Mouse (Mus musculus): ENCODE results near the gene Rbfox3. TPM values are rescaled to one million over a fixed set of nuclear protein-coding genes. Genes with fewer than 3 reads are reported as not detected.

The Rbfox3 gene
- polyA plus RNA-seq, 1 experiment from 2014 or later = 0.37 TPM

GRCm38 (mm10) chr11:118470234-118470966 is 441.0 kb downstream of the Rbfox3 start:
- WGBS = 33% methylated on average over 12 of the region's 12 CpGs
- no peak overlapping the region for H3K4me2 ChIP-seq (replicated peaks; ENCODE audit: low read depth, low read length)

GRCm38 (mm10) chr11:118469509-118470160 is 441.8 kb downstream of the Rbfox3 start:
- 83% methylated on average over 10 of the region's 10 CpGs for WGBS
- Histone ChIP-seq H3K4me2 (replicated peaks; ENCODE audit: low read depth, low read length) (no peak overlapping the region), H3K4me3 (ENCODE audit: low read length) (no peak overlapping the region)

More at GRCm38 (mm10) chr11:118470234-118470966, 441.0 kb downstream of the Rbfox3 start:
- H3K9ac ChIP-seq (ENCODE audit: low read depth, low read length) = 0 out of 2 replicates have a peak overlapping the region, but pooled peaks have one; percentile 31
- peak overlapping the region; percentile 65; the same call in 1 of the 2 replicates for H3K27ac ChIP-seq (ENCODE audit: low read depth, low read length)
- H3K36me3 ChIP-seq (ENCODE audit: control insufficient read depth, insufficient read depth, low read length) = no peaks in the 10 kb centered on the region
- 0 out of 2 replicates have a peak, but pooled peaks cover 8% of the 10 kb centered on the region for H3K4me1 ChIP-seq (ENCODE audit: control insufficient read depth, insufficient read depth, low read length)
- no peaks in the 10 kb centered on the region for H3K9me3 ChIP-seq (ENCODE audit: control insufficient read depth, low read length)
- no peaks in the 10 kb centered on the region for H3K27me3 ChIP-seq (ENCODE audit: control insufficient read depth, insufficient read depth, low read length)
- ATAC-seq (ENCODE audit: low FRiP score, low TSS enrichment) = peak; percentile 45
- no peak overlapping the region for H3K4me3 ChIP-seq (ENCODE audit: low read length)

GRCm38 (mm10) chr11:118467441-118468035 is 443.9 kb downstream of the Rbfox3 start:
- H3K9me3 ChIP-seq (ENCODE audit: control insufficient read depth, low read length) = no peaks in the 10 kb centered on the region
- H3K27me3 ChIP-seq (ENCODE audit: control insufficient read depth, insufficient read depth, low read length) = no peaks in the 10 kb centered on the region
- H3K27ac ChIP-seq (ENCODE audit: low read depth, low read length) = no peak overlapping the region
- H3K4me1 ChIP-seq (ENCODE audit: control insufficient read depth, insufficient read depth, low read length) = 0 out of 2 replicates have a peak, but pooled peaks cover 8% of the 10 kb centered on the region
- H3K9ac ChIP-seq (ENCODE audit: low read depth, low read length) = no peak overlapping the region
- H3K4me2 ChIP-seq (replicated peaks; ENCODE audit: low read depth, low read length) = no peak overlapping the region
- 60% methylated on average over 11 of the region's 11 CpGs for WGBS
- no peaks in the 10 kb centered on the region for H3K36me3 ChIP-seq (ENCODE audit: control insufficient read depth, insufficient read depth, low read length)
- ATAC-seq (ENCODE audit: low FRiP score, low TSS enrichment) = no peak
- no peak overlapping the region for H3K4me3 ChIP-seq (ENCODE audit: low read length)

More at GRCm38 (mm10) chr11:118469509-118470160, 441.8 kb downstream of the Rbfox3 start:
- Histone ChIP-seq H3K27me3 (ENCODE audit: control insufficient read depth, insufficient read depth, low read length) (no peaks in the 10 kb centered on the region), H3K36me3 (ENCODE audit: control insufficient read depth, insufficient read depth, low read length) (no peaks in the 10 kb centered on the region), H3K4me1 (ENCODE audit: control insufficient read depth, insufficient read depth, low read length) (0 out of 2 replicates have a peak, but pooled peaks cover 8% of the 10 kb centered on the region), H3K27ac (ENCODE audit: low read depth, low read length) (peak overlapping the region; percentile 17; the same call in 1 of the 2 replicates), H3K9ac (ENCODE audit: low read depth, low read length) (no peak overlapping the region), H3K9me3 (ENCODE audit: control insufficient read depth, low read length) (no peaks in the 10 kb centered on the region)
- no peak for ATAC-seq (ENCODE audit: low FRiP score, low TSS enrichment)

GRCm38 (mm10) chr11:118460280-118460679 is 451.1 kb downstream of the Rbfox3 start:
- Histone ChIP-seq H3K4me1 (ENCODE audit: control insufficient read depth, insufficient read depth, low read length) (peaks cover 6% of the 10 kb centered on the region; the same call in 1 of the 2 replicates), H3K9me3 (ENCODE audit: control insufficient read depth, low read length) (no peaks in the 10 kb centered on the region; the same call in 1 of the 2 replicates), H3K4me3 (ENCODE audit: low read length) (no peak overlapping the region), H3K27ac (ENCODE audit: low read depth, low read length) (no peak overlapping the region), H3K4me2 (replicated peaks; ENCODE audit: low read depth, low read length) (no peak overlapping the region), H3K36me3 (ENCODE audit: control insufficient read depth, insufficient read depth, low read length) (no peaks in the 10 kb centered on the region), H3K9ac (ENCODE audit: low read depth, low read length) (no peak overlapping the region), H3K27me3 (ENCODE audit: control insufficient read depth, insufficient read depth, low read length) (no peaks in the 10 kb centered on the region)
- whole genome bisulfite sequencing = 72% methylated on average over 6 of the region's 6 CpGs
- no peak for ATAC-seq (ENCODE audit: low FRiP score, low TSS enrichment)

GRCm38 (mm10) chr11:118459536-118459935 is 451.9 kb downstream of the Rbfox3 start:
- Histone ChIP-seq H3K27ac (ENCODE audit: low read depth, low read length) (no peak overlapping the region), H3K4me2 (replicated peaks; ENCODE audit: low read depth, low read length) (no peak overlapping the region)

GRCm38 (mm10) chr11:118459051-118459450 is 452.3 kb downstream of the Rbfox3 start:
- H3K4me3 ChIP-seq (ENCODE audit: low read length) = no peak overlapping the region
- WGBS = 13% methylated on average over 8 of the region's 8 CpGs
- no peaks in the 10 kb centered on the region; the same call in 1 of the 2 replicates for H3K9me3 ChIP-seq (ENCODE audit: control insufficient read depth, low read length)
- H3K27me3 ChIP-seq (ENCODE audit: control insufficient read depth, insufficient read depth, low read length) = no peaks in the 10 kb centered on the region
- no peak overlapping the region for H3K27ac ChIP-seq (ENCODE audit: low read depth, low read length)
- ATAC-seq (ENCODE audit: low FRiP score, low TSS enrichment) = peak; percentile 66
- peaks cover 6% of the 10 kb centered on the region; the same call in 1 of the 2 replicates for H3K4me1 ChIP-seq (ENCODE audit: control insufficient read depth, insufficient read depth, low read length)
- H3K9ac ChIP-seq (ENCODE audit: low read depth, low read length) = no peak overlapping the region
- H3K4me2 ChIP-seq (replicated peaks; ENCODE audit: low read depth, low read length) = no peak overlapping the region
- H3K36me3 ChIP-seq (ENCODE audit: control insufficient read depth, insufficient read depth, low read length) = no peaks in the 10 kb centered on the region

More at GRCm38 (mm10) chr11:118459536-118459935, 451.9 kb downstream of the Rbfox3 start:
- no peaks in the 10 kb centered on the region for H3K36me3 ChIP-seq (ENCODE audit: control insufficient read depth, insufficient read depth, low read length)
- WGBS = 60% methylated on average over 4 of the region's 4 CpGs
- H3K4me1 ChIP-seq (ENCODE audit: control insufficient read depth, insufficient read depth, low read length) = peaks cover 6% of the 10 kb centered on the region; the same call in 1 of the 2 replicates
- no peaks in the 10 kb centered on the region for H3K27me3 ChIP-seq (ENCODE audit: control insufficient read depth, insufficient read depth, low read length)
- no peaks in the 10 kb centered on the region; the same call in 1 of the 2 replicates for H3K9me3 ChIP-seq (ENCODE audit: control insufficient read depth, low read length)
- no peak overlapping the region for H3K4me3 ChIP-seq (ENCODE audit: low read length)
- no peak overlapping the region for H3K9ac ChIP-seq (ENCODE audit: low read depth, low read length)
- peak; percentile 13; the same call in 1 of the 2 replicates for ATAC-seq (ENCODE audit: low FRiP score, low TSS enrichment)

GRCm38 (mm10) chr11:118456937-118457336 is 454.5 kb downstream of the Rbfox3 start:
- no peak overlapping the region for H3K27ac ChIP-seq (ENCODE audit: low read depth, low read length)
- no peaks in the 10 kb centered on the region; the same call in 1 of the 2 replicates for H3K9me3 ChIP-seq (ENCODE audit: control insufficient read depth, low read length)
- no peak overlapping the region for H3K4me3 ChIP-seq (ENCODE audit: low read length)
- no peak for ATAC-seq (ENCODE audit: low FRiP score, low TSS enrichment)
- no peaks in the 10 kb centered on the region for H3K36me3 ChIP-seq (ENCODE audit: control insufficient read depth, insufficient read depth, low read length)
- no peaks in the 10 kb centered on the region for H3K27me3 ChIP-seq (ENCODE audit: control insufficient read depth, insufficient read depth, low read length)
- H3K4me2 ChIP-seq (replicated peaks; ENCODE audit: low read depth, low read length) = no peak overlapping the region
- WGBS = 82% methylated on average over 11 of the region's 11 CpGs
- peaks cover 6% of the 10 kb centered on the region; the same call in 1 of the 2 replicates for H3K4me1 ChIP-seq (ENCODE audit: control insufficient read depth, insufficient read depth, low read length)
- no peak overlapping the region for H3K9ac ChIP-seq (ENCODE audit: low read depth, low read length)

- 80% methylated on average over 6 of the region's 6 CpGs for WGBS
- H3K9ac ChIP-seq (ENCODE audit: low read depth, low read length) = no peak overlapping the region
- no peak overlapping the region for H3K4me3 ChIP-seq (ENCODE audit: low read length)
- H3K36me3 ChIP-seq (ENCODE audit: control insufficient read depth, insufficient read depth, low read length) = no peaks in the 10 kb centered on the region
- no peaks in the 10 kb centered on the region; the same call in 1 of the 2 replicates for H3K9me3 ChIP-seq (ENCODE audit: control insufficient read depth, low read length)
- H3K4me2 ChIP-seq (replicated peaks; ENCODE audit: low read depth, low read length) = no peak overlapping the region
- H3K27ac ChIP-seq (ENCODE audit: low read depth, low read length) = no peak overlapping the region
- no peaks in the 10 kb centered on the region for H3K27me3 ChIP-seq (ENCODE audit: control insufficient read depth, insufficient read depth, low read length)
- ATAC-seq (ENCODE audit: low FRiP score, low TSS enrichment) = no peak
- H3K4me1 ChIP-seq (ENCODE audit: control insufficient read depth, insufficient read depth, low read length) = peaks cover 6% of the 10 kb centered on the region; the same call in 1 of the 2 replicates
Measured at GRCm38 (mm10) chr11:118455788-118456187, 455.6 kb downstream of the Rbfox3 start.

Measured in kidney, embryonic 14.5 days (tissue).